Mouse (Mus musculus): ENCODE data around the gene Samd3. TPM values are rescaled to one million over a fixed set of nuclear protein-coding genes. Genes with fewer than 3 reads are reported as not detected.

Samd3 gene
- total RNA-seq (2021): 1 to 10 TPM; 3.3 to 3.9 TPM

DNA sequence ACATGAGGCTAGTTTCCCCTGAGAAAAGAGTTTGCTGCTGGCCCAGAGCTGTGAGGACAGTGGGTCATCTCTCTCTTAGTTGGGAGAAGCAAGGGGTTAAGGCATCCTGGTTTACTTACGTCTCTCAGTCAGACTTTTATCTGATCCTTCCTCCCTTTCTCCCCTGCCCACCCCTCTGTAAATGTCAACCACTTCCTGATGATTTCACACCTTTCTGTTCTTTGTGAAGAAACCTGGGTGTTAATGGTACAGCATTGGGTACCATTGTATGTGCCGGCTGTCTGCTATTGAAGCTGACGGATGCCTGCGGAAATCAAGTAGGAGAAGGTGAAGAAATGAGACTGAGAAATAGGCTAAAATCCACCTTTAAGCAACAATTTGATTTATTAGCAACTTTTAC, at the start of gene Samd3:
Gene Samd3 (plus strand): TSS at position 220 of the 400 bp plus-strand sequence.
- intact Hi-C loops (cut with DNase I): no loop called here
- no peak for DNase-seq (ENCODE audit: low spot score in 2 of 2)

DNA sequence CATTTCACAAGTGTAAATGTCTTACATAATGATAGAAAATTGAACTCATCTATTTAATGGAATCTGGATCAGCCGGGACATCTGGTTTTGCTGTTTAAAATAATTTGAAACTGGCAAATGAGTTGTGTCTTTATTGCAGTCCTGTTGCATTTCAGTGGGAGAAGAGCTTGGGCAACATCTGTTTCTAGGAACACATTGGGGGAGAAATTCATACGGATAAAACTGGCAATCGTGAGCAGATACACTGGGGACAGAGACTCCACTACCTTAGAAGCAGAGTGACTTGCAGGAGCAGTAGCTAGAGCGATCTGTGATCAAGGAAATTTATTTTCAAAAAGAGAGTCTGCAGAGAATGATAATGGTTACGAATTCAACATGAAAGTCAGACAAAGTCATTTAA, 44.2 kb upstream of the Samd3 start:
- intact Hi-C loops (cut with DNase I): no loop called here
- DNase-seq (ENCODE audit: low spot score in 2 of 2): no peak

DNA sequence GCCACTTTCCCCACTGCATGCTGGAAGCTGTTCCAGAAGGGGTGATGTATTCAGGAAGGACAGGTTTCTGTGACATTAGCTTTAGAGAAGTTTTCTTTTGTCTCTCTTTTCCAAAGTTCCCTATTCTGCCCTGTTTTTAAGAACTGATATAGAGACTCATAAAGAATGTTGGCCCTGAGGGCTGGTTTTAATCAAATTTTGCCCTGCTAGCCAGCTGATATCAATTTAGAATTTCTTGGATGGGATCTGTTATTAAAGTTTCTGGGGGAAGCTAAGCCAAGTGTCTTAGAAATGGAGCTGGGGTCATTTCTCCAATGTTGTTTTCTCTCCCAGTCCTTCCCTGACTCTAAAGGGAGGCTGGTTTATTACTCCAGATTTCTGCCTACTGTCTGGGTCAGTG, 38.7 kb upstream of the Samd3 start:
- DNase-seq (ENCODE audit: low spot score in 2 of 2): no peak
- intact Hi-C loops (cut with DNase I): no loop called here

DNA sequence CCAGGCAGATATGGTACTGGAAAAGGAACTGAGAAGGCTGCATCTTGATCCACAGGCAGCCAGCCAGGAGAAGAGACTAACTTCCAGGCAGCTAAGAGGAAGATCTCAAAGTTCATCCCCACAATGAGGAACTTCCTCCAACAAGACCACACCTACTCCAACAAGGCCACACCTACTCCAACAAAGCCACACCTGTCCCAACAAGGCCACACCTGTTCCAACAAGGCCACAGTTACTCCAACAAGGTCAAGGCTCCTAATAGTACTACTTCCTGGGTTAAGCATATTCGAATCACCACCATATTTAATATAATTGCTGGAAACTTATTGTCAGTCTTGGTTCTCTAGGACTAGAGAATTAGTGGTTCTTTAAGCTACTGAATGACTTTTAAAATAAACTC, 34.6 kb upstream of the Samd3 start:
- intact Hi-C loops (cut with DNase I): no loop called here
- no peak for DNase-seq (ENCODE audit: low spot score in 2 of 2)

DNA sequence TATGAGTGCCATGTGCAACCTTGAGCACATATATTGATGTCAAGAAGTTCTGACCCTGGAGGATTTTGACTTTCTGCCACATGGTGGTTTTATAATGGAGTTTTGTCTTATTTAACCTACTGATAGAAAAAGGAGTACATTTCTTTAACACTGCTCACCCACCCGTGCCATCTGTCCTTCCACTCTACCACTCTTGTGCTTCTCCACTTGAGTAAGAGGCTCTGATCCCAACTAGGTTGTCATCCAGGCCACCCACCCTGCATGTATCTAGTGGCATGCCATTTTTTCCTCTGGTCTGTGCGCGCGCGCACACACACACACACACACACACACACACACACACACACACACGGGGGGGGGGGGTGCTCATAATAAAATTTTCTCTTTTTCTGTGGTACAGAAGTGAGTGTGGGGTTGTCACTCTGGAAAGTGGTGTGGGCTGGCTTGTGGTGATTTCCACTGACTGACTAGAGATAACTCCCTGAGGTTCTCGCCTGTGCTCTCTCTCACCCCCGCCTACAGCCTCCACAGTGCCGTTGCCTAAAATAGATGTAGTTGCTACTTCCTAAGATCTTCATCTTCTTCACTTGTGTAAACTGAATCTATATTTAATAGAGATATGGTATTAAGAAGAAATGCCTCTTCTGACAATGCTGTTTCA, 26.7 kb upstream of the Samd3 start:
- intact Hi-C loops (cut with DNase I): no loop called here
- DNase-seq (ENCODE audit: low spot score in 2 of 2): no peak

DNA sequence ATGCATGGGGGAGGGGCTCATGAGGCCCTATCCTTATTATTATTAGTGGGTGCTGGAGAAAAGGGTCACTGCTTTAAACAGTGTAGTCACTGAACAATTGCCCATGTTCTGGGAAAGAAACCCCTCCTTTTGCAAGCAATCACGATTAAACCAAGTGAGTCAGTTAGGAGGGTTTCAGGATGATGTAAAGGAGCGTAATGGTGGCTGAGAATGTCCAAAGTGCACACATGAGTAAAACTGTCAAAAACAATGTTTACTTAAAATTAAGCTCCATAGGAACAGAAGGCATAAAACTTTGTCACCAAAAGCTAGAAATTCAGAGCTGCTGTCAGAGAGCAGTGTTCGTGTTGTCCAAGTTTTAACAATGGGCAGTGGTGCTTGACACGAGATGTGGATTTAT, 8.8 kb upstream of the Samd3 start:
- intact Hi-C loops (cut with DNase I): no loop called here
- DNase-seq (ENCODE audit: low spot score in 2 of 2): no peak

DNA sequence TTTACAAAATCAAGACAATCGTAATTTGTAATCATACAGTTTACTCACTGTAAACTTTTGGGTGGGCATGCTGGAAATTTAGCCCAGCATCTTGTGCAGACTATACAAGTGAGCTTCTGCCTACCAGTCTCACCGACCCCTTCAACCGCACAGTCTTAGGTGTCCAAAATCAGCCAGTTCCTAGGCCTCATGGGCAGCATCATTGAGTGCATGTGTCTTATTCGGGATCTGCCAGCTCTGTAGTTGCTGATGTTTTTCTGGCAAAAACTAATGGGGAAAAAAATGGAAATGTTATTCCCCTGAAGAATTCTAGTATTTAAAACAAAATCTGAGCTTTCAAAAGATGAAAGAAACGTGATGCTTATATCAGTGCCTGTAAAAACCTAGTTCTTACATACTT, 3.3 kb upstream of the Samd3 start:
- DNase-seq (ENCODE audit: low spot score in 2 of 2): no peak
- intact Hi-C loops (cut with DNase I): no loop called here

DNA sequence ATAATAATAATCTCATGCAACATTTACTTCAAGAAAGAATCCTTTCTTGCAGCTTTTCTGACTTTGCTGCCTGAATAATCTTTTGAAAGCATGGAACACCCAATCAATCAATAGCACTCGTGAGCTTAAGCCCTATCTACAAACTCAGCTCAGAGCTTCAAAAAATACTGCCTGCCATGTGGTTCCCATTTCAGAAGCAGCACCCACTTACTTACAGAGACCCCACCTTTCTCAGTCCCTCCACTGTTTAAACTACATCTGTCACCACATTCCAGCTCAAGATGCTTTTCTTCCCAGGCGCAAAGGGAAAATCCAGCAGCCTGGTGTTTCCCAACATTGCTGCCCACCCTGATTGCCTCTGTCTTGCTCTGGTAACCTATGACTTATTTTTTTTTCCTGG, 2.8 kb upstream of the Samd3 start:
- no peak for DNase-seq (ENCODE audit: low spot score in 2 of 2)
- intact Hi-C loops (cut with DNase I): no loop called here

DNA sequence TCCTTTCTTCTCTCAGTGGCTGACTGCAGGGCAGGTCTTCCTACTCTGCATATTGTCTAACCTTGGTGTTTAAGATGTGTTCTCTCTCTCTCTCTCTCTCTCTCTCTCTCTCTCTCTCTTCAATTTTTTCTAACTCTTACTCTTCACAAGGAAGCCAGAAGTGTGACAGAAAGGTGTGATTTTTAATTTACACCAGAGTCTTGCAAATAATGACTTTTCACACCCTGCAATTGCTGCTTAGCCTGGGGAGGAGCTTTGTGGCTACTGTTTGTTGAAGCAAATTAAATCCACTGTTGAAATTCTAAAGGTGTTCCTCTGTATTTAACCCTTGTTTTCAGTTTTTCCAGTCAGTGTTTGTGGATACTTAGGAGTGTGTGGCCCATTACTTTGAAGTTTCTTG, 1.3 kb upstream of the Samd3 start:
- no peak for DNase-seq (ENCODE audit: low spot score in 2 of 2)

DNA sequence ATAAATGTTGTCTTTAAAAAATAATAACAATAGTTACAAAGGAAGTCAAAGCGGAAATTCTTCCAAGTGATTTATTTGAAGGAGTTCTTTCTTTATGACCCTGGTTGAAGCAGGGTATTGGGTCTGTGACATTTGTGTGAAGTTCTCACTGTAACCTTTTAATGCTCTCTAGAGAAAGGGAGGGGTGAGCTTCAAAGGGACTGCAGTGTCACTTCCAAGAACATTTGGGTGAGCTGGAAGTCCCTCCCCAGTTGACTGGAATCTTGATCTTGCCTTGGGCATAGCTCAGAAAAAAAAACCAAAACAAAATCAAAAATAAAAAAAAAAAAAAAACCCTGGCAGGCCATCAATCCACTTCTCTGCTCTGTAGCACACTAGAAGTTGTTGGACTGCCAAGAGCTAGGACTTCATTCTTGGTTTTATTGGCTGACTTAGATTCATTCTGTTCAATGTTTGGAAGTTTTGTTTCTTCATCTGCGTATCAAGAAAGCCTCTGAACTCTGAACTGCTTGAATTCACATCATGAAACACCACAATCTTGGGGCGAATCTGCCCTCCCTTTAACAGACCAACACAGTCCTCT, 2.7 kb downstream of the Samd3 start:
- intact Hi-C loops (cut with DNase I): no loop called here
- no peak for DNase-seq (ENCODE audit: low spot score in 2 of 2)

More for the DNA sequence above, 1.3 kb upstream of the Samd3 start:
- intact Hi-C loops (cut with DNase I): no loop called here

DNA sequence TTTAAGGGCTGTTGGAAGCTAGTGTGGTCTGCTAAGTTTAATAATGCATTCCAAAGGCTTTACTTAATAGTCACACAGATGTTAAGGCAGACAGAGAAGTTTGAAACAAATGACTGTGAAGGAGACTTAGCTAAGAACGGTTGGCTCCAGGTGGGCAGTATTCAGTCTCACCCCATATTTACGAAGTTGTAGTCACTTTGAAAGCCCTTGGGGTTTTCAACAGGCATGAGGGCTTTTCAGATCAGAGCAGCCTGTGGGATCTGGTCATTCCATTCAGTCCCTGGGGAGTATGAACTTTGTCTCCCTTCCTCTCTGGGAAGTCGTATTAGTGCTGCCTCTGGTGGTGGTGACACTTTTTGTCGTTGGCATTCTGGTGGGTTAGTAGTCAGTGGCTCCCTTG, 9.1 kb downstream of the Samd3 start:
- intact Hi-C loops (cut with DNase I): no loop called here
- no peak for DNase-seq (ENCODE audit: low spot score in 2 of 2)

DNA sequence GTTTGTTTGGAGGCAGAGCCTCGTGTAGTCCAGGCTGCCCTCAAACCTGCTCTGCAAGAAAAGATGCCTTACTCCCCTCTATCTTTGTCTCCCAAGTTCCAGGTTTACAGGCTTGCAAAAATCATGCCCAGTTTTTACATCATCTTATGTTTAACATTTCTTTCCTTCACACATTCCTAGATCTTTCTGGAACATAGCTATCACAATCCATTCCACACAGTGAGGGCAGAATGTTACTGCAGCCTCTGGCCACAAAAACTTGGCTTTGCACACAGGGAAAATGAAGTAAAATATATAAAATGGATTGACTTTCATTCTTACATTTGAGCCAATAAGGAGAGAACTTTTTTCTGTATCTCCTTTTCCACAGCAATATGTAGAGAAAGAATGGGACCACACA, 9.6 kb downstream of the Samd3 start:
- intact Hi-C loops (cut with DNase I): no loop called here
- DNase-seq (ENCODE audit: low spot score in 2 of 2): no peak

DNA sequence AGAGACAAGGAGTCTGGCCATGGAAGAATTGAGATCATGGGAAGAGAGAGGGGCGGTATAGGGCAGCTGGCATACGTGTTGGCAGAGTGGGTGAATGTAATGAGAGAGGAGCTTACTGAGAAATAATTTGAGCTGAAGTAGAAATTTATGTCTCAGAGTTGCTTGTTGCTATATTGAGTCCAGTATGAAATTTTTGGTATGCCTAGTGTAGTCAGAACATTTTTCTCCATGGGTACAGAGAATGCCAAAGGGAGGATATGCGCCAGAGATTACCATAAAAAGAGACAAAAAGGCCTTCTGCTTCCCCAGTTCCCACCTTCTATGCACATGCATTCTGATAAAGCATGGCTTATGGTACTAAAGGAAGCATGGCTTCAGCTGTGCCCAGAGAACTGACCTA, 13.7 kb downstream of the Samd3 start:
- DNase-seq (ENCODE audit: low spot score in 2 of 2): peak in 1 of 2 experiments; percentile 32
- intact Hi-C loops (cut with DNase I): no loop called here

DNA sequence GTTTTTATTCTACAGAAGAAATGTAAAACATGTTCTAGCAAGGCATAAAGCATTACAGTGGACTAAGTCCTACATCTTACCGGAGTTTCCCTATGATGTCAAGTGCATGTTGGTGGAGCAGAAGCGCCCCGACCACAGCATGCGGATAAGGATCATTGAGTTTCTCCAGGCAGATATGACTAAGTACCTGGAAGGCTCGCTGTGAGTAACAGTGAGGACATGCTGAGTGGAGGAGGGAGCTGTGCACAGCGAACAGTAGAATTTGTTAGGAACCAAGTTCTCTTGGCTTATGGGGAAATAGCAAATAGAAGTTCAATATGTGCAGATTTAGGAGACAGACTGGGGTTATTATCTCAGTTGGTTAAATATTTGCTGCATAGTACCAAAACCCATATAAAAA, 15.0 kb downstream of the Samd3 start:
- DNase-seq (ENCODE audit: low spot score in 2 of 2): no peak

DNA sequence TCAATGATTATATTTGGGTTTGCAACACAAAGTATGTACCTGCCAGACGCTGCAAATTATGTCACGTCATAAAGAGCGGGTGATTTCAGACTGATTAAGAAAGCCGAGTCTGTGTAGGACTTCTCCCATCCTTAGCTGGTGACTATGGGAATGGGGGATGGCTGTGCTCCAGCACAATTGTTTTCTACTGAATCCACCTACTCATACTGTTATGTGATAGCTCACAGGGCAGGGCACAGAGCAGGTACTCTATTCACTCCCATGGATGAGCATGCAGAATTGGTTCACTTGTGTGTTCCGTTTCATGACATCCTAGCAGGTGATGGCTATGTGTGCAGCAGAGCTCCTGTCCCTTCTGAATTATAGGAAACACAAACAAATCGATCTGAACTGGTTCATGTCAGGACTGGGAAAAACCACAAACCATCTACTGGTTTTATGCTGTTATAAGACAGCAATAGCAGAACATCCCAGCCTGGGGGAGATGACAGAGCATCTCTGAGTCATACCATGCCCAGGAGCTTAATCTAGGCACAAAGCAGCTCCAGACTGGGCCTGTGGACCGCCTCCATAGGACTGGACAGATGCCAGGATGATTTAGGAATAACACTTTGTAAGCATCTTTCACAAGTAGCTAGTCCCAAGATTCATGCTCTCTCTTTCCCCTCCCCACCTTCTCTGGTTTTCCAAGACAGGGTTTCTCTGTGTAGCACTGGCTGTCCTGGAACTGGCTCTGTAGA, 20.1 kb downstream of the Samd3 start:
- DNase-seq (ENCODE audit: low spot score in 2 of 2): peak; percentile 58 to 59
- intact Hi-C loops (cut with DNase I): loop anchor here (5.0 kb wide), 1 partner anchor 87 kb away; no protein-coding TSS in a partner anchor

More for the DNA sequence above, 15.0 kb downstream of the Samd3 start:
- intact Hi-C loops (cut with DNase I): no loop called here

DNA sequence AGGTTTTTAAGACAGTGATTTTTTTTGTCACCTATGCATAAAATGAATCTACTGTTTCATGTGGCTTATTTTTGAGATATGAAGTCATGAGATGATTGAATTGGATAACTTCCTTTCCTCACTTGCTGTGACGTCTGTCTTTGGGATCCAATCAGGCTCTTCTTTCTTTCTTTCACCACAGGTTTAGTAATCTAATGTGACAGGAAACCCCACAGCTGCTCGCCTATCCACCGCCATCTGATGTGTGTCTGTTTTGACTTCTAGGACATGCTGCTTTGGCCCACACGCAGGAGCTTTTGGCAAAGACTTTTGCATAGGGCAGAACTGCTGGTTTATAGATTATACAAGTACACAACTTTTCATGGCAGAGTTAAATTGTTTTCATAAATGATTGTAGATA, 30.4 kb downstream of the Samd3 start:
- DNase-seq (ENCODE audit: low spot score in 2 of 2): no peak
- intact Hi-C loops (cut with DNase I): no loop called here

DNA sequence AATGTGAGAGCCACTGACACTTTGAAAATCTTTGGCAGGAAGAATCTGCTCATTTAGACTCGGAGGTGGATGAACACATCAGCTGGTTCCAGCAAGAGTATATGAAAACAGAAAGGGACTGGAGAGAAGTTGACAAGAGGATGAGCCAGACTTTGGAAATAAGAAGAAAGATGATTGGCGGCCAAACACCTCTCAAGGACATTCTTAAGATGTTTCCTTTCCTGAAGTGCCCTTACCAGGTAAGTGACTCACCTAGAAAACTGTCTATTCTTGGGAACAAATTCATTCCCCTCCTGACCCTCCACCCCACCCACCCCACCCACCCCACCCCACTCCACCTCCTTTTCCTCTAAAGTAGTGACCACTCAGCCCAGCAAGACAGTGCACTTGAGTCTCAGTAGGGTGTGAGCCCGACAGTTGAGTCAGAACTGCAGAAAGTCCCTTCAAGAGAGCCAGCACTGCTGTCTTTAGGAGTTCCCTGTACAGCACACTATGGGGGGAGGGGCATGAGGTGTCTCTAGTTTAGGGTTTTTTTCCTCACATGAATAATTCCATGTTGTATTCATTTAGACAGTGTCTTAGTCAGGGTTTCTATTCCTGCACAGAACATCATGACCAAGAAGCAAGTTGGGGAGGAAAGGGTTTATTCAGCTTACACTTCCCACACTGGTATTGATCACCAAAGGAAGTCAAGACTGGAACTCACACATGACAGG, 34.4 kb downstream of the Samd3 start:
- intact Hi-C loops (cut with DNase I): no loop called here
- no peak for DNase-seq (ENCODE audit: low spot score in 2 of 2)

DNA sequence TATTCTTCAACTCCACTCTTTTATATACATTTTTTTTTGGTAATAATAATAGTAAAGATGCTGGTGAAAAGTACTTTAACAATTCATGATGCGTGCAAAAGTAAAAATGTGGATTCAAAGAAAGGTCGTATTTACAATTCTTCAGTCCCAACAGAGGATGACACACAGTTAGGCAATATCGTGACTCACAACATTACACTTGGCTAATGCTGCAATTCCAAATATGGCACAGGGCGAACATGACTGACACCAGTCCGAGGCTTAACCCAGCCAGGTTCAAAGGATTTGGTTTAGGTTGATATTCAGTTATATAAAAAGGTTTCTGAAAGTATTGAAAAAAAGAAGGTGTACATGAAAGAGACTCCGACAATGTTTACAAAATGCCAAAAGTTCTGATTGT, 45.9 kb downstream of the Samd3 start:
- intact Hi-C loops (cut with DNase I): no loop called here
- no peak for DNase-seq (ENCODE audit: low spot score in 2 of 2)

DNA sequence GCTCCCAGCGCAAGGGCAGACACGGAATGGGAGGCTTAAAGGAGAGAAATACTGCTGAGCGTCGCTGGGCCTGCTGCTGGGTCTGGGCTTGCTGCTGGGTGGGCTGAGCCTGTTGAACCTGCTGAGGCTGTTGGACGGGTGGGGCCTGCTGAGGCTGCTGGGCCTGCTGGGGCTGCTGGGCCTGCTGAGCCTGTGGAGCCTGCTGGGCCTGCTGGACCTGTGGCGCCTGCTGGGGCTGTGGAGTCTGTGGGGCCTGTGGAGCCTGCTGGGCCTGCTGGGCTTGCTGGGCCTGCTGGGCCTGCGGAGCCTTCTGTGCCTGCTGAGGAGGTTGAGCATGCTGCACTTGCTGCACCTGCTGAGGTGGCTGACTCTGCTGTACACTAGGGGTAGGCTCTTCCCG, 50.5 kb downstream of the Samd3 start:
- intact Hi-C loops (cut with DNase I): no loop called here
- DNase-seq (ENCODE audit: low spot score in 2 of 2): no peak

DNA sequence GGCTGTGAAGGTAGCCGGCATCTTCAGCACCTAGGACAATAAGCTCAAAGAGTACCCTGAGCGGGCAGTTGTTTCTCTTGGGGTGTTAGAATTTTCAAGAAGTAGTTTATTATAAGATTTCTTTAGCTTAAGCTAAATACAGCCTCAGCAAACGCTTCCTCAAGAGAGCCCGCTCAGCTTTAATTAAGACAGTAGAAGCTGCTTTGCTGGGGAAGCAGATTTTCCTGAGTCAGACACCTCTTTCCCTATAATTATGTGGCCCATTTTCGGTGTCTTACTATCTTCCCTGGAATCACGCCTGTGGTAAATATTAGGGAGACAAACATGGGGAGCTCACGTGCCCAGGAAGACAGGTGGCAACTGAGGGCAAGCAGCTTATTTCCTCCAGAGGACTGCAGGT, 57.6 kb downstream of the Samd3 start:
- intact Hi-C loops (cut with DNase I): no loop called here
- DNase-seq (ENCODE audit: low spot score in 2 of 2): no peak

DNA sequence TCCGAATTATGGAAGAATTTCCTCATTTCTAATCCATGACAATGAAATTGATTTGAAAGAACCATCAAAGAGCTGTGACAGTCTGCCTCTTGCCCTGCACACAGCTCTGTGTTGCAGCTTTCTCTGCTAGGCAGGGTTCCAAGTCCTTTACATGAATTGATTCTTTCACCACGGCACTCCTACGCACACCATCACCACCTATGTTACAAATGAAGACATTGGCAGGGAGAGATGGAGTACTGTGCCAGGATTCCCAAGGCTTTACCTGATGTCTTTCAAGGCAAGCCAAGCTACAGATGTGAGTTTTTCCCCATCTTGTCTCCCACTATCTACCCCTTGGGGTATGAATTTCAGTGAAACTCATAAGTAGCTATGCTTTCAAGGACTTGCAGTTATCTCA, 67.7 kb downstream of the Samd3 start:
- intact Hi-C loops (cut with DNase I): no loop called here
- peak; percentile 27 to 45 for DNase-seq (ENCODE audit: low spot score in 2 of 2)

Data from left cerebral cortex, postnatal 36 days (tissue).